Mouse (Mus musculus) kidney, adult 2 months (tissue): ENCODE measurements around the gene 4933434E20Rik.

Source experiments
- CTCF ChIP-seq: fragments of 200-500 bp; conservative IDR thresholded peaks from 2 replicates; pipeline ENCODE4 v1.5.1; 2011; ENCODE audit warnings: low read depth, mild to moderate bottlenecking, control low read depth, low read length, moderate library complexity, mixed read lengths; ENCODE audit not compliant: insufficient read depth, insufficient read length
- POLR2A ChIP-seq: fragments of 200-500 bp; IDR thresholded peaks from one replicate; pipeline ENCODE4 v1.6.1; 2011; ENCODE audit warnings: low read depth, low read length, control low read depth

DNA sequence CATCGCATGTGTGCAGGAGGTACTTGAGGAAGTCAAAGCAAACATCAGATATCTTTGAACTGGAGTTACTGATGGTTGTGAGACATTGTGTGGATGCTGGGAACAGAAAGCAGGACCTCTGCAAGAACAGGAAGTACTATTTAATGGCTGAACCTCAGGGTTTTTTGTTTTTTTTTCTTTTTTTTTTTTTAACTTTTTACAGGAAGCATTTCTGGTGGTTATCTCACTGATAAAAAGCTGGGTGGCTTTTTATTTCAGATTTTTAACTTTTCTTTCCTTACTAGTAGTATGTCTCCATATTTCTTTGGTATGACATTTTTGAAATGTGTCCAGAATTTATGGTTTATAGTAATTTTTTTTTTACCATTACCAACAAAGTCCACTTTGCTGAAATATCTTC is 15.2 kb upstream of the 4933434E20Rik start:
- TF ChIP-seq CTCF, result no peak
- no peak for TF ChIP-seq POLR2A
